ENCODE assay signal across 8 mouse cellular contexts in genomic region chr17:31535871-31536629, GRCm38 (mm10). TPM values are rescaled to one million over a fixed set of nuclear protein-coding genes. Genes with fewer than 3 reads are reported as not detected.
DNase-seq lines count a peak whose midpoint lies in the region; ATAC-seq lines count a peak whose summit lies in the region.

No protein-coding gene starts in this region.

- peak overlapping the region; percentile 86 for H3K27ac ChIP-seq in forebrain, embryonic 11.5 days (ENCODE audit: low read depth, low read length)
- H3K27ac ChIP-seq in heart, embryonic 12.5 days (ENCODE audit: poor library complexity, severe bottlenecking), result peak overlapping the region; percentile 47; the same call in 1 of the 2 replicates
- peak overlapping the region; percentile 83 for H3K27ac ChIP-seq in kidney, embryonic 16.5 days (ENCODE audit: low read length)
- peak overlapping the region; percentile 78 for H3K27ac ChIP-seq in limb, embryonic 15.5 days

- WGBS in forebrain, embryonic 11.5 days, result 34% methylated on average over 8 of the region's 8 CpGs
- WGBS in heart, embryonic 12.5 days, result 36% methylated on average over 8 of the region's 8 CpGs
- 29% methylated on average over 8 of the region's 8 CpGs for WGBS in kidney, embryonic 16.5 days
- WGBS in limb, embryonic 15.5 days, result 27% methylated on average over 8 of the region's 8 CpGs

- H3K9ac ChIP-seq in forebrain, embryonic 11.5 days (ENCODE audit: low read length), result peak overlapping the region; percentile 23; the same call in 1 of the 2 replicates
- no peak overlapping the region for H3K9ac ChIP-seq in heart, embryonic 12.5 days
- no peak overlapping the region for H3K9ac ChIP-seq in kidney, embryonic 16.5 days (replicated peaks; ENCODE audit: low read length)
- no peak overlapping the region for H3K9ac ChIP-seq in limb, embryonic 15.5 days

- no peak overlapping the region for H3K4me3 ChIP-seq in forebrain, embryonic 11.5 days (ENCODE audit: low read depth, low read length)
- H3K4me3 ChIP-seq in heart, embryonic 12.5 days, result no peak overlapping the region
- H3K4me3 ChIP-seq in kidney, embryonic 16.5 days (ENCODE audit: low read length), result no peak overlapping the region
- no peak overlapping the region for H3K4me3 ChIP-seq in limb, embryonic 15.5 days

- no peaks in the 10 kb centered on the region for H3K27me3 ChIP-seq in forebrain, embryonic 11.5 days (ENCODE audit: control insufficient read depth, insufficient read depth, low read length)
- no peaks in the 10 kb centered on the region for H3K27me3 ChIP-seq in heart, embryonic 12.5 days (replicated peaks)
- no peaks in the 10 kb centered on the region for H3K27me3 ChIP-seq in kidney, embryonic 16.5 days (ENCODE audit: insufficient read depth, low read length)
- H3K27me3 ChIP-seq in limb, embryonic 15.5 days, result no peaks in the 10 kb centered on the region

- no peaks in the 10 kb centered on the region for H3K9me3 ChIP-seq in forebrain, embryonic 11.5 days (ENCODE audit: control insufficient read depth, low read length)
- H3K9me3 ChIP-seq in heart, embryonic 12.5 days (replicated peaks), result no peaks in the 10 kb centered on the region
- no peaks in the 10 kb centered on the region for H3K9me3 ChIP-seq in kidney, embryonic 16.5 days (ENCODE audit: low read length)
- H3K9me3 ChIP-seq in limb, embryonic 15.5 days, result no peaks in the 10 kb centered on the region

- no peak overlapping the region; the same call in 1 of the 2 replicates for H3K4me2 ChIP-seq in forebrain, embryonic 11.5 days (ENCODE audit: low read depth, low read length, severe bottlenecking)
- peak overlapping the region; percentile 6; the same call in 1 of the 2 replicates for H3K4me2 ChIP-seq in heart, embryonic 12.5 days
- H3K4me2 ChIP-seq in kidney, embryonic 16.5 days (replicated peaks; ENCODE audit: low read depth, low read length), result peak overlapping the region; percentile 24; the same call in 1 of the 2 replicates
- H3K4me2 ChIP-seq in limb, embryonic 15.5 days, result no peak overlapping the region

- peak; percentile 40 for DNase-seq in adrenal gland, adult 2 months
- DNase-seq in adrenal gland, adult 18-20 months (ENCODE audit: low spot score in 2 of 2), result no peak
- DNase-seq in forebrain, embryonic 11.5 days (ENCODE audit: low spot score), result peak; percentile 60
- peak; percentile 40 for DNase-seq in ovary, postnatal 10 days (ENCODE audit: low spot score)

- peaks cover 9% of the 10 kb centered on the region; the same call in 1 of the 2 replicates for H3K4me1 ChIP-seq in forebrain, embryonic 11.5 days (replicated peaks; ENCODE audit: control insufficient read depth, insufficient read depth, low read length)
- H3K4me1 ChIP-seq in heart, embryonic 12.5 days (replicated peaks), result peaks cover 11% of the 10 kb centered on the region
- peaks cover 14% of the 10 kb centered on the region; the same call in 1 of the 2 replicates for H3K4me1 ChIP-seq in kidney, embryonic 16.5 days (ENCODE audit: insufficient read depth, low read length)
- peaks cover 26% of the 10 kb centered on the region for H3K4me1 ChIP-seq in limb, embryonic 15.5 days

- H3K36me3 ChIP-seq in forebrain, embryonic 11.5 days (ENCODE audit: control insufficient read depth, insufficient read depth, low read length), result no peaks in the 10 kb centered on the region; the same call in 1 of the 2 replicates
- peaks cover 13% of the 10 kb centered on the region for H3K36me3 ChIP-seq in heart, embryonic 12.5 days
- H3K36me3 ChIP-seq in kidney, embryonic 16.5 days (ENCODE audit: insufficient read depth, low read length), result peaks cover 8% of the 10 kb centered on the region
- H3K36me3 ChIP-seq in limb, embryonic 15.5 days, result peaks cover 8% of the 10 kb centered on the region

- peak; percentile 69; the same call in 1 of the 2 replicates for ATAC-seq in forebrain, embryonic 11.5 days (replicated peaks; ENCODE audit: low FRiP score)
- ATAC-seq in heart, embryonic 12.5 days (ENCODE audit: insufficient number of reproducible peaks, low FRiP score), result peak; percentile 52; the same call in 1 of the 2 replicates
- ATAC-seq in kidney, embryonic 16.5 days (ENCODE audit: low FRiP score, low TSS enrichment), result peak; percentile 81
- ATAC-seq in limb, embryonic 15.5 days (ENCODE audit: insufficient number of reproducible peaks, low FRiP score, low TSS enrichment, low read depth), result peak; percentile 53
- ATAC-seq in inflammation-experienced regulatory T-cells, adult 6 months, result no peak

RNA-seq across cellular contexts. Expression of gene Ndufv3, which starts 16.1 kb away (rescaled TPM):
- 100 to 1,000 TPM; 472 to 552 TPM for total RNA-seq in adrenal gland, adult 2 months (2021)
- 84.6 and 101 TPM in 2 replicates for polyA plus RNA-seq in adrenal gland, adult 2 months (2012; rRNA removed)
- total RNA-seq in adrenal gland, adult 18-20 months (2021), result 100 to 1,000 TPM; 450 to 534 TPM
- polyA plus RNA-seq in forebrain, embryonic 11.5 days (2014; fragmentation: Nextera tagmentation; extraction: Ambion mirVana), result 225 and 246 TPM in 2 replicates
- 494 and 510 TPM in 2 replicates for polyA plus RNA-seq in heart, embryonic 12.5 days (2016; fragmentation: Nextera tagmentation; extraction: Ambion mirVana)
- polyA plus RNA-seq in kidney, embryonic 16.5 days (2015; fragmentation: Nextera tagmentation; extraction: Ambion mirVana), result 262 and 271 TPM in 2 replicates
- 251 and 280 TPM in 2 replicates for polyA plus RNA-seq in limb, embryonic 15.5 days (2015; fragmentation: Nextera tagmentation; extraction: Ambion mirVana)
- polyA plus RNA-seq in inflammation-experienced regulatory T-cells, adult 6 months (2017; shearing (Covaris generic)), result 100 to 1,000 TPM; 229 to 248 (median 246) TPM

RNA-seq across cellular contexts. Expression of gene Wdr4, which starts 16.3 kb away (rescaled TPM):
- total RNA-seq in adrenal gland, adult 2 months (2021), result 10 to 100 TPM; 15.8 to 19.1 TPM
- polyA plus RNA-seq in adrenal gland, adult 2 months (2012; rRNA removed), result 35.0 and 41.2 TPM in 2 replicates
- total RNA-seq in adrenal gland, adult 18-20 months (2021), result 10 to 100 TPM; 17.6 to 18.4 TPM
- polyA plus RNA-seq in forebrain, embryonic 11.5 days (2014; fragmentation: Nextera tagmentation; extraction: Ambion mirVana), result 48.9 and 49.3 TPM in 2 replicates
- 22.6 and 23.1 TPM in 2 replicates for polyA plus RNA-seq in heart, embryonic 12.5 days (2016; fragmentation: Nextera tagmentation; extraction: Ambion mirVana)
- polyA plus RNA-seq in kidney, embryonic 16.5 days (2015; fragmentation: Nextera tagmentation; extraction: Ambion mirVana), result 51.6 and 57.8 TPM in 2 replicates
- 33.8 and 35.2 TPM in 2 replicates for polyA plus RNA-seq in limb, embryonic 15.5 days (2015; fragmentation: Nextera tagmentation; extraction: Ambion mirVana)
- 10 to 100 TPM; 11.4 to 17.7 (median 17.7) TPM for polyA plus RNA-seq in inflammation-experienced regulatory T-cells, adult 6 months (2017; shearing (Covaris generic))

RNA-seq across cellular contexts. Expression of gene Pknox1, which starts 28.5 kb away (rescaled TPM):
- 10 to 100 TPM; 20.6 to 24.3 TPM for total RNA-seq in adrenal gland, adult 2 months (2021)
- polyA plus RNA-seq in adrenal gland, adult 2 months (2012; rRNA removed), result 12.0 and 17.2 TPM in 2 replicates
- total RNA-seq in adrenal gland, adult 18-20 months (2021), result 10 to 100 TPM; 19.0 to 23.0 TPM
- polyA plus RNA-seq in forebrain, embryonic 11.5 days (2014; fragmentation: Nextera tagmentation; extraction: Ambion mirVana), result 29.8 and 31.1 TPM in 2 replicates
- polyA plus RNA-seq in heart, embryonic 12.5 days (2016; fragmentation: Nextera tagmentation; extraction: Ambion mirVana), result 19.8 and 20.2 TPM in 2 replicates
- polyA plus RNA-seq in kidney, embryonic 16.5 days (2015; fragmentation: Nextera tagmentation; extraction: Ambion mirVana), result 38.2 and 44.5 TPM in 2 replicates
- 30.8 and 32.2 TPM in 2 replicates for polyA plus RNA-seq in limb, embryonic 15.5 days (2015; fragmentation: Nextera tagmentation; extraction: Ambion mirVana)
- polyA plus RNA-seq in inflammation-experienced regulatory T-cells, adult 6 months (2017; shearing (Covaris generic)), result 10 to 100 TPM; 42.0 to 53.1 (median 44.8) TPM

Comparison
In these comparisons a context has a peak if more than half of its experiments do, and no peak if none do; other contexts are left out.
1. DNase-seq: peak in adrenal gland, adult 2 months (single experiment), forebrain, embryonic 11.5 days (single experiment) and ovary, postnatal 10 days (single experiment); none in adrenal gland, adult 18-20 months (0 of 2).
2. H3K4me2 ChIP-seq: peak in heart, embryonic 12.5 days (single experiment) and kidney, embryonic 16.5 days (single experiment); none in forebrain, embryonic 11.5 days (single experiment) and limb, embryonic 15.5 days (single experiment).
3. Peak in every context shown above with its lines, with median percentiles within 50 percentile points of each other: H3K27ac ChIP-seq.